In the genomic region with DNA sequence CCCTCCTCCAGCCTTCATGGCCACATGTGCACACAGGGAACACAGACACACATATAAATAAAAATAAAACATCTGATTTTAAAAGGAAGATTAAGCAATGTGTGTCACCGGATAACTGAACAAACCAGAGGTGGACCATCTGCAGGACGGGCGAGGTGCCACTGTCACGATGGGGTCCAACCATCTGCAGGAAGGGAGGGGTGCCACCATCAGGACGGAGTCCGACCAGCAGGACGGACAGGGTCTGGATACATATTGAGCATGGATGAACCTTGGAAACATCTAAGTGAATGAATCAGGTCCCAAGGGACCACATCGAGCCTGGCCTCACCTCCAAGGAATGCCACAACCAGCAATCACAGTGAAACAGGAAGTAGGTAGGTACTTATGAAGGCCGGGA, we compare ENCODE assay signal across 28 mouse cellular contexts.
"Had no signal": no experiment of that assay in that cellular context is flagged by ENCODE, and none has a peak within 500 bp of the region (broad histone marks: within the 10 kb centered on the region; RNA-seq: fewer than 3 reads in every experiment).

No protein-coding gene starts in this region.

- H3K36me3 ChIP-seq: limb, embryonic 10.5 days; limb, embryonic 13.5 days; liver, embryonic 12.5 days; liver, embryonic 15.5 days; lung, embryonic 15.5 days; midbrain, embryonic 10.5 days; midbrain, embryonic 13.5 days; neural tube, embryonic 12.5 days; neural tube, embryonic 15.5 days; stomach, embryonic 15.5 days had no signal

- H3K4me2 ChIP-seq: limb, embryonic 13.5 days; liver, embryonic 12.5 days; liver, embryonic 15.5 days; lung, embryonic 15.5 days; midbrain, embryonic 13.5 days; neural tube, embryonic 12.5 days; neural tube, embryonic 15.5 days; stomach, embryonic 15.5 days had no signal

- H3K27me3 ChIP-seq: limb, embryonic 13.5 days; lung, embryonic 15.5 days; midbrain, embryonic 13.5 days; neural tube, embryonic 12.5 days; neural tube, embryonic 15.5 days; stomach, embryonic 15.5 days had no signal

- H3K9ac ChIP-seq: limb, embryonic 13.5 days; liver, embryonic 12.5 days; liver, embryonic 15.5 days; lung, embryonic 15.5 days; midbrain, embryonic 13.5 days; neural tube, embryonic 12.5 days; neural tube, embryonic 15.5 days; stomach, embryonic 15.5 days had no signal

- H3K27ac ChIP-seq: kidney, postnatal 0 days; left cerebral cortex, adult 2 months; limb, embryonic 10.5 days; limb, embryonic 13.5 days; liver, embryonic 12.5 days; liver, embryonic 15.5 days; lung, embryonic 15.5 days; midbrain, embryonic 10.5 days; midbrain, embryonic 13.5 days; neural tube, embryonic 12.5 days; neural tube, embryonic 15.5 days; stomach, embryonic 15.5 days had no signal

- ATAC-seq: liver, embryonic 12.5 days; midbrain, embryonic 13.5 days; midbrain, embryonic 16.5 days had no signal

- H3K9me3 ChIP-seq: limb, embryonic 10.5 days; limb, embryonic 13.5 days; liver, embryonic 12.5 days; liver, embryonic 15.5 days; lung, embryonic 15.5 days; megakaryocyte, embryonic 14.5 days; midbrain, embryonic 10.5 days; midbrain, embryonic 13.5 days; neural tube, embryonic 12.5 days; neural tube, embryonic 15.5 days; stomach, embryonic 15.5 days had no signal

- H3K4me3 ChIP-seq: left cerebral cortex, adult 2 months; limb, embryonic 10.5 days; limb, embryonic 13.5 days; liver, embryonic 12.5 days; liver, embryonic 15.5 days; lung, embryonic 15.5 days; megakaryocyte, embryonic 14.5 days; midbrain, embryonic 10.5 days; midbrain, embryonic 13.5 days; myocyte; neural tube, embryonic 12.5 days; neural tube, embryonic 15.5 days; stomach, embryonic 15.5 days had no signal

- DNase-seq: kidney, adult 18-20 months; kidney, adult 9 months; kidney, postnatal 36 days; layer of hippocampus, postnatal 36 days; liver; lung, adult 18-20 months; lung, postnatal 10 days; lung, postnatal 36 days; right cerebral cortex, adult 18-20 months; right cerebral cortex, postnatal 14 days; right cerebral cortex, postnatal 4 days; spleen, adult 18-20 months; thymus, postnatal 25 days had no signal
